Mouse (Mus musculus) forebrain, embryonic 15.5 days (tissue): ENCODE data around the gene Hdgfl3. TPM values are rescaled to one million over a fixed set of nuclear protein-coding genes. Genes with fewer than 3 reads are reported as not detected.

Experiments used
- ATAC-seq: fragments of 200-750 bp; cut with Nextera tagmentation; replicated peaks from 2 replicates; pipeline ENCODE4 v1.8.0; 2017; ENCODE audit warnings: mild to moderate bottlenecking, moderate TSS enrichment, moderate library complexity
- H3K27ac ChIP-seq: fragments of 300-500 bp; sonication (generic); replicated peaks from 2 replicates; pipeline ENCODE4 v1.5.1; 2015; ENCODE audit warnings: mild to moderate bottlenecking, inconsistent platforms
- H3K27me3 ChIP-seq: fragments of 300-500 bp; sonication (generic); 2 replicates; pipeline ENCODE4 v1.6.1; 2015; ENCODE audit warnings: inconsistent platforms
- H3K36me3 ChIP-seq: fragments of 300-500 bp; sonication (generic); 2 replicates; pipeline ENCODE4 v1.6.1; 2015; ENCODE audit warnings: mild to moderate bottlenecking, inconsistent platforms
- H3K4me1 ChIP-seq: fragments of 300-500 bp; sonication (generic); 2 replicates; pipeline ENCODE4 v1.6.1; 2015; ENCODE audit warnings: inconsistent platforms
- H3K4me2 ChIP-seq: fragments of 300-500 bp; sonication (generic); replicated peaks from 2 replicates; pipeline ENCODE4 v1.6.1; 2015; ENCODE audit warnings: mild to moderate bottlenecking, inconsistent platforms
- H3K4me3 ChIP-seq: fragments of 300-500 bp; sonication (generic); 2 replicates; pipeline ENCODE4 v1.5.1; 2015; ENCODE audit warnings: mild to moderate bottlenecking, inconsistent platforms
- H3K9ac ChIP-seq: fragments of 300-500 bp; sonication (generic); replicated peaks from 2 replicates; pipeline ENCODE4 v1.6.1; 2015; ENCODE audit warnings: mild to moderate bottlenecking, inconsistent platforms
- H3K9me3 ChIP-seq: fragments of 300-500 bp; sonication (generic); 2 replicates; pipeline ENCODE4 v1.6.1; 2016; ENCODE audit warnings: inconsistent platforms
- WGBS: fragments of 180-500 bp; shearing (Covaris S2); methylation state at CpG from one replicate; pipeline ENCODE4 v1.1.7; 2015; ENCODE audit warnings: mixed read lengths; 5-methylcytosine and 5-hydroxymethylcytosine counted together
- polyA plus RNA-seq: library from polyadenylated mRNA; unstranded; fragments of >200 nt; fragmentation: Nextera tagmentation; extraction: Ambion mirVana; gene quantifications from 2 replicates; pipeline ENCODE4 v1.2.1, GENCODE M21; 2015

Gene Hdgfl3
- polyA plus RNA-seq, 1 experiment from 2014 or later, result 60.7 TPM

DNA sequence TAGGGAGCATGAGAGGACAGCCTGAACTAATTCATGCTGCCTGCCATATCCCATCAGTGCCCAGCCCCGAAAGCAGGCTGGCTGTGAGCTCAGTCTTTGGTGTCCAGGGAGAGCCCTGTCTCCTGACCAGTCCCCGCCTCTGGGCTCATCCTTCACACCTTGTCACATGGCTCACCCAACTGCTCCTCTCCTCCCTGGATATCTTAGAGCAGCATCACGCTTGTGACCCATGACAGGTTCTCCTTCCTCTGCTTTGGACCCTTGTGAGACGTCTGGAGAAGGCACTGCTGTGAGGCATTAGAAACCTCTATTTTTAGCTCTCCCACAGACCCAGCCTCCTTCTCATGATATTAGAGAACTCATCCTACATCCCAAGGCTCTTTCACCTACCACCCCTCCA, 72.4 kb downstream of the Hdgfl3 start:
- H3K27ac ChIP-seq, result no peak overlapping the region
- H3K36me3 ChIP-seq, result no peaks in the 10 kb centered on the region
- no peaks in the 10 kb centered on the region for H3K9me3 ChIP-seq
- H3K9ac ChIP-seq, result no peak overlapping the region
- H3K4me2 ChIP-seq, result no peak overlapping the region
- H3K4me1 ChIP-seq, result peaks cover 21% of the 10 kb centered on the region
- WGBS, result 83% methylated on average over 4 of the region's 4 CpGs
- ATAC-seq, result no peak
- H3K27me3 ChIP-seq, result peaks cover 10% of the 10 kb centered on the region; the same call in 1 of the 2 replicates
- H3K4me3 ChIP-seq, result no peak overlapping the region

DNA sequence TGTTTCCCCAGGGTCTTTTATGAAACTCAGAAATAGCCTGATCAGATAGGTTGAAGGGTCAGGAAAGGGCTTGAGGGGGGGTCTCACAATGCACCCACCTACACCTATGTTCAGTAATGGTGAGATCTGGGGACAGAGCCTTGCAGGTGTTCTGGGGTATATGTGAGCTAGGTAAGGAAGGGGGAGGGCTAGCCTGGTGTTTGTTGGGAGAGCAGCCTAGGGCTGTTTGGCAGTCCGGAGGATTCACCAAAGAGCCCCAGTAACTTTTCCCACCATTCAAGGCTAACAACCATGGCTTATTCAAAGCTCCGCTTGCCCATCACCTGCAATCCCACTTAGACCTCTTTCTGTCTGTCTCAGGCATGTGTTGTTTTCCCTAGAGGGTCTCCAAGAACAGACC, 72.8 kb downstream of the Hdgfl3 start:
- 93% methylated on average over 2 of the region's 2 CpGs for WGBS
- Histone ChIP-seq H3K27ac (no peak overlapping the region), H3K9ac (no peak overlapping the region), H3K9me3 (no peaks in the 10 kb centered on the region), H3K4me3 (no peak overlapping the region), H3K36me3 (no peaks in the 10 kb centered on the region), H3K4me2 (no peak overlapping the region), H3K27me3 (peaks cover 10% of the 10 kb centered on the region; the same call in 1 of the 2 replicates), H3K4me1 (peaks cover 21% of the 10 kb centered on the region)
- ATAC-seq, result no peak

DNA sequence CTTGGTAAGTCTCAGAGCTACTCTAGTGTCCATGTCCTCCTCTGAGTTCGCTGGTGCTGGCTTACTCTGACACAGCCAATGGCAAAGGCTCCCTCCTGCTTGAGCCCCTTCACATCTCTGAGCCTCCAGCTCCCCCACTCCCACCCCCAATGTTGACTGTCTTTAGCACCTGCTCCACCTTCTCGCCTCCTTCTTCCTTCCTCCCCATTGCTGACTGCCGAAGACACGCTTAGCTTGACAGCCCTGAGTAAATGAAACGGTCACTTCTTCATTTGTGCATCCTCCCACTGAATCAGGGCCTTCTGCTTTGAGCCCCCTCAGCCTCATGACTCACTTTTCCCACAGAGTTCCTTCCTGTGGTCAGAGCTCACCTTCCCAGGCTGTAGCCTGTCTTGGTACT, 73.3 kb downstream of the Hdgfl3 start:
- Histone ChIP-seq H3K36me3 (no peaks in the 10 kb centered on the region), H3K27me3 (peaks cover 10% of the 10 kb centered on the region; the same call in 1 of the 2 replicates), H3K9ac (no peak overlapping the region), H3K4me1 (peaks cover 21% of the 10 kb centered on the region), H3K4me3 (no peak overlapping the region), H3K27ac (no peak overlapping the region), H3K4me2 (no peak overlapping the region), H3K9me3 (no peaks in the 10 kb centered on the region)
- 80% methylated on average over 5 of the region's 5 CpGs for WGBS
- ATAC-seq, result no peak

DNA sequence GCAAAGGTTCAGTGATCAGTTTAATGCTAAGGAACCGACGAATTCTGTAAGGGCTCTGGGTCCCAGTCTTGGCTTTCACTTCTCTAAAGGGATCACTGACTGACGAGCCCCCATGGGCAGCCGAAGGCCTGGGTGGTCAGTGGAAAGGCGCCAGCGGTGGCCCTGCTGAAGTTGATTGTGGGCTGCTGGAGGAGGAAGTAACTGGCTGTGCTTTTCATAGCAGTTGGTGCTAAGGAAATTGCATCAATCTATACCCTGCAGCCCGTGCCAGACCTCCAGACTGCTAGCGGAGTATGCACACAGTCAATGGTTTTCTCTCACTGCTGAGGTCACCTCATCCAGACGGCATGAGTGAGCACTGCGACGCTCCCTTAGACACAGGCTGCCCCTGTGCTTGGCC, 74.2 kb downstream of the Hdgfl3 start:
- no peak overlapping the region for H3K9ac ChIP-seq

DNA sequence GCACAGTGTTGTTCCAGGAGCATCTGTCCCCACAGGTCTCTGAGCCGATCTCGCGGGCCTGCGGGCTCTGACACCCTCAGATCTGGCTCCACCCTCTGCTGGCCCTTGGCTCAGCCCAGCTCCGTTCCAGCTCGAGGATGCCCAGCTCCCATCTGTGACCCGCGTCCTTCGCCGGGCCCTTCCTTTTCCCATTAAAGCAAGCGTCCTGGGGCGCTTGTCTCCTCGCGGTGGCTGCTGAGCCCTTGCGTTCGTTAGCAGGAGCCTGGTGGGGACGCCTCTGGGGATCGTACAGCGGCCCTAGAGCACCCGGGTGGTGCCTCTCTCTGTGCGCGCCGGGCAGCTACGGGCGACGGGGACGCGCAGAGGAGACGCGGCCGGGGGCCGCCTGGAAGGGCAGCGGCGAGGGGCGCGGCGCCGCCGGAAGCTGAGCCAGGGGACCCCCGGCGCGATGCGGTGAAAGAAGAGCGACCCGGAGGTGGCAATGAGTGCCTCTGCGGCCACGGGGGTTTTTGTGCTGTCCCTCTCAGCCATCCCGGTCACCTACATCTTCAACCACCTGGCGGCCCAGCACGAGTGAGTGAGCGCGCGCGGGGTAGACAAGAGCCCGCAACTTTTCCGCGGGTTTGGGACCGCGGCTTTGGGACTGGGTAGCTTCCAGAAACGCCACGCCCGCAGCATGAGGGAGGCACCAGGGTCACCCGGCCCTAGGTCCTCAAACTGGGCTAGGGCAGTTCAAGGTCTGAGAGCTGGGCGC, 75.1 kb downstream of the Hdgfl3 start, which contains the start of gene Tm6sf1:
Gene Tm6sf1, plus strand, starts transcription at position 34 of the 754 bp plus-strand sequence.
- H3K4me2 ChIP-seq, result peak within 1 kb of the TSS; percentile 97
- H3K4me1 ChIP-seq, result peaks cover 21% of the 10 kb centered on the region
- ATAC-seq, result peak; percentile 71
- H3K9ac ChIP-seq, result peak within 1 kb of the TSS; percentile 54
- no peaks in the 10 kb centered on the region for H3K9me3 ChIP-seq
- H3K27ac ChIP-seq, result no peak within 1 kb of the TSS
- 1% methylated on average over 64 of the region's 64 CpGs for WGBS
- H3K4me3 ChIP-seq, result peak within 1 kb of the TSS; percentile 51
- peaks cover 10% of the 10 kb centered on the region; the same call in 1 of the 2 replicates for H3K27me3 ChIP-seq
- no peaks in the 10 kb centered on the region for H3K36me3 ChIP-seq

More for the DNA sequence above, 74.2 kb downstream of the Hdgfl3 start:
- Histone ChIP-seq H3K27me3 (peaks cover 10% of the 10 kb centered on the region; the same call in 1 of the 2 replicates), H3K4me1 (peaks cover 21% of the 10 kb centered on the region), H3K36me3 (no peaks in the 10 kb centered on the region), H3K27ac (no peak overlapping the region), H3K4me2 (no peak overlapping the region), H3K4me3 (peak overlapping the region; percentile 51), H3K9me3 (no peaks in the 10 kb centered on the region)
- 42% methylated on average over 11 of the region's 11 CpGs for WGBS
- ATAC-seq, result no peak

DNA sequence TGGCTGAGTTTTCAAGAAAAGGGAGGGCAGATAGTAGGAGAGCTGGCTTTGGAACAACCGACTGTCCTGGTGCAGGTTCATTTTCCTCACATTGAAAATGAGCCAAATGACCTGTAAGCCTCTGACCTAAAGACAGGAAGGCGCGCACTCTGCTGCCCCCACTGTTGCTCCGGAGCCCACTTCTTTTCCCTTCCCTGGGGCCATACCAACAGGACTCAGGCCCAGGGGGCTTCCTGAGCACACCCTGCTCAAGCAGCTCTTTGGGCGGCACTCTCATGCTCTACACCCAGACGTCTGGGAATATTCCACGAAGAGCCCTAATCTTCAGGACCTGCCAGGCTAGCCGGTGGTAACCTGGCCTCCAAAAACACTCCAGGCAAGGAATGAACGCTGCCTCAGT, 76.0 kb downstream of the Hdgfl3 start:
- no peak overlapping the region for H3K4me3 ChIP-seq
- no peaks in the 10 kb centered on the region for H3K9me3 ChIP-seq
- H3K9ac ChIP-seq, result no peak overlapping the region
- ATAC-seq, result no peak
- H3K36me3 ChIP-seq, result no peaks in the 10 kb centered on the region
- H3K27me3 ChIP-seq, result peaks cover 10% of the 10 kb centered on the region; the same call in 1 of the 2 replicates
- peaks cover 21% of the 10 kb centered on the region for H3K4me1 ChIP-seq
- peak overlapping the region; percentile 97; the same call in 1 of the 2 replicates for H3K4me2 ChIP-seq
- 13% methylated on average over 9 of the region's 9 CpGs for WGBS
- no peak overlapping the region for H3K27ac ChIP-seq

DNA sequence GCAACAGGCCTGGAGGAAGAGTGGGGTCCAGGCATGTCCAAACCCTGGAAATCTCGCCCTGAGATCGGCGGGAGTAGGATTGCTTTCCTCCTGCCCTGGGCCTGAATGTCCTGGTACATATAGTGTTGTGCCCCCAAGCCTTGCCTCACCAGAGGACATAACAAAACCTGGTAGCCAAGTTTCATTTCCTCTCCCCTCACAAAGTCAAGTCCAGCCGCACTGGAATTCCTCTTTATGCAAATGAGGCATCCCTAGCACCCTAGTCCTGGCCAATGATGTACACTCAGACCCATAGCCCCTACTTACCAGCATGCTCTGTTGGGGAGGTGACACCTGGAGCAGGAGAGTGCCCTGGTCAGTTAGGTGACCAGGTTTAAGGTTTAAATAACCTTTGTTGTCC, 78.1 kb downstream of the Hdgfl3 start:
- ATAC-seq, result no peak
- Histone ChIP-seq H3K4me3 (no peak overlapping the region), H3K9me3 (no peaks in the 10 kb centered on the region), H3K9ac (no peak overlapping the region), H3K27me3 (peaks cover 10% of the 10 kb centered on the region; the same call in 1 of the 2 replicates), H3K36me3 (no peaks in the 10 kb centered on the region), H3K4me1 (peaks cover 21% of the 10 kb centered on the region), H3K27ac (no peak overlapping the region), H3K4me2 (no peak overlapping the region)
- WGBS, result 75% methylated on average over 4 of the region's 4 CpGs

DNA sequence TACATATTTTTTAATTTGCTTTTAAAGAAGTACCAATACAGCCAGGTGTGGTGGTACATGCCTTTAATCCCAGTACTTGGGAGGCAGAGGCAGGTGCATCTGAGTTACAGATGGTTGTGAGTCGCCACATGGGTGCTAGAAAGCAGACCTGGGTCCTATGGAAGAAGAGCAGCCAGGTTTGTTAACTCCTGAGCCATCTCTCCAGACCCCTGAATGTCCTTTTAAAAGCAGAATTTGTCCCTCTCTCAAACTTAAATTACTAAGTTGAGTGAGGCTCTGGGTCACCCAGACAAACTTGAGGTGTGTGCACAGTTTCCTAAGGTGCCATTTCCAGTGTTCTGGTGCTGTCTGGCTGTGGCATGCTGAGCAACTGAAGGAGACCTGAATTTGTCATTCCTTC, 78.6 kb downstream of the Hdgfl3 start, which contains the start of gene Gm10160:
Gene Gm10160, minus strand, starts transcription at position 101 of the 400 bp plus-strand sequence.
- no peaks in the 10 kb centered on the region for H3K9me3 ChIP-seq
- H3K27me3 ChIP-seq, result peaks cover 10% of the 10 kb centered on the region; the same call in 1 of the 2 replicates
- H3K9ac ChIP-seq, result no peak within 1 kb of the TSS
- H3K4me2 ChIP-seq, result no peak within 1 kb of the TSS
- H3K36me3 ChIP-seq, result no peaks in the 10 kb centered on the region
- no peak for ATAC-seq
- peaks cover 21% of the 10 kb centered on the region for H3K4me1 ChIP-seq
- no peak within 1 kb of the TSS for H3K27ac ChIP-seq
- 74% methylated on average over 1 of the region's 1 CpGs for WGBS
- no peak within 1 kb of the TSS for H3K4me3 ChIP-seq

DNA sequence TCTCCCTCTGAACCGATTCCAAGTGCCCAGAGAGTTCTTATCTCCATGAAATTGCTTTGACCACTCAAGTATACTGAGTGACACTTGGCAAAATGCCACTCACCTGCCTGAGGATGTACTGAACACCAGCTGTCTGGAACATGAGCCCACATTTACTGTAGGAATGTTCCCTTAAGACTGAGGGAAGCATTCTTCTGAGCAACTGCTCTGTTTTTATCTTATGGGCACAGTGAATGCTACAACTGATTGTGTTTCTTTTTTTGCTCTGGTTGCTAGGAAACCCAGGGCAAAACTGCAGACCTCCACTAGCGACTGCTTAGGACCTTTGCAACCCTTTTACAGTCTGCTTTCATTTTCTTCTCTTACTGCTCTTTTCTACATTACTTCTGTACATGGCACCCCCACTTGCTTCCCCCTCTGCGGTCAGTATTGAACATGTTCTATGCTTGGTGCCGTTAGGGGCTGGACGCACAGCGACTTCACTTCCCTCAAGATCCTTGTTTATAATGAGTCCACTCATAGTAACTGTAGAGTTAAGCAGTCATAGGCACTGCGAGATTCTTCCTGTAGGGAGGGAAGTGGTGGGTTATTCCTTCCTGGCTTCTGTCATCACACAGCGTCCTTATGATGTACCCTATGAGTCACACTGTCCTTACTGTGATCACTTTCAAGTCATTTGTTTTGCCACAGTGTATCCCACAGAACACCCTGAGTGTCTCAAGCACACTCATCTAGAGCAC, 79.5 kb downstream of the Hdgfl3 start:
- no peak overlapping the region for H3K4me3 ChIP-seq
- H3K9me3 ChIP-seq, result no peaks in the 10 kb centered on the region
- H3K27me3 ChIP-seq, result peaks cover 10% of the 10 kb centered on the region; the same call in 1 of the 2 replicates
- no peak overlapping the region for H3K9ac ChIP-seq
- H3K4me1 ChIP-seq, result peaks cover 14% of the 10 kb centered on the region
- H3K36me3 ChIP-seq, result no peaks in the 10 kb centered on the region
- H3K4me2 ChIP-seq, result no peak overlapping the region
- H3K27ac ChIP-seq, result no peak overlapping the region
- WGBS, result 54% methylated on average over 8 of the region's 8 CpGs
- ATAC-seq, result 0 out of 2 replicates have a peak, but pooled peaks have one; percentile 6

DNA sequence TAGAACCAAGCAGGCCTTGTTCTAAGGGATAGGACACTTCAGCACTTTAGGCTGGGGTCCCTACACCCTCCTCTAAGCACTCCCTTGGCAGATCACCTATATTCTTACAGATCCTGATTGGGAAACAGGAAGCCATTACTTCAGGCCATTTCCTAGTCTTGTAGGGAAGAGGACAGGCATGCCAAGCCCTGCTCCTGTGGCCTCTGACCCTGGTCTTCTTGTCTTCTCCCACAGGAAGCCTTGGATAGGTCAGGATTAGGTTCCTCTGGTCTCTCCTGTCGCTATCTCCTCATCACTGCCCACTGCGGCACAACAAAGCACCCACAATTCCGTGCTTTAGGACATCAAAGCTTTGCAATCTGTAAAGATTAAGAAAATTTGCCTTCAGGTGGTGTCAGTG, 82.6 kb downstream of the Hdgfl3 start:
- Histone ChIP-seq H3K27me3 (no peaks in the 10 kb centered on the region), H3K9me3 (no peaks in the 10 kb centered on the region), H3K36me3 (no peaks in the 10 kb centered on the region), H3K9ac (no peak overlapping the region), H3K4me2 (no peak overlapping the region), H3K27ac (no peak overlapping the region), H3K4me3 (no peak overlapping the region), H3K4me1 (peaks cover 4% of the 10 kb centered on the region; the same call in 1 of the 2 replicates)
- no peak for ATAC-seq
- 91% methylated on average over 3 of the region's 3 CpGs for WGBS

DNA sequence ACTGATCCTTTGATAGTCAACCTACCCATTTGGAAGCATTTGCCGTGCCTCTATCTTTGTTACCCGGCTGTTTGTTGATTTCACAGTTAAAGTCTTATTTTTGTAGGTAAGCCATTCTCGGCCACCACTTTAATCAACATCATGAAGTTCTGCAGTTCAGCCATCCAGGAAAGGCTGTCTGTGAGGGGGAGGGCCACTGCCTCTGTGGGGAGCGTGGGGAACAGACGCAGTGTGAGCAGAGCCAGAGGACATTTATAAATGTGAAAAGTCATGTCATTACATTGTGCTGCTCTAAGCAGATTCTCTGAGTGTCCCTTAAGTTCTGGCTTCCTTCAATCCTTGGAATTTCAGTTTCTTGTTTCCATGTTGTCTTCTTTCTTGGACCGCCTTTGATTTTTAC, 84.1 kb downstream of the Hdgfl3 start:
- no peaks in the 10 kb centered on the region for H3K36me3 ChIP-seq
- H3K27me3 ChIP-seq, result no peaks in the 10 kb centered on the region
- no peak for ATAC-seq
- H3K4me2 ChIP-seq, result no peak overlapping the region
- peaks cover 4% of the 10 kb centered on the region; the same call in 1 of the 2 replicates for H3K4me1 ChIP-seq
- no peak overlapping the region for H3K4me3 ChIP-seq
- no peak overlapping the region for H3K27ac ChIP-seq
- no peak overlapping the region for H3K9ac ChIP-seq
- H3K9me3 ChIP-seq, result no peaks in the 10 kb centered on the region
- 87% methylated on average over 6 of the region's 6 CpGs for WGBS

DNA sequence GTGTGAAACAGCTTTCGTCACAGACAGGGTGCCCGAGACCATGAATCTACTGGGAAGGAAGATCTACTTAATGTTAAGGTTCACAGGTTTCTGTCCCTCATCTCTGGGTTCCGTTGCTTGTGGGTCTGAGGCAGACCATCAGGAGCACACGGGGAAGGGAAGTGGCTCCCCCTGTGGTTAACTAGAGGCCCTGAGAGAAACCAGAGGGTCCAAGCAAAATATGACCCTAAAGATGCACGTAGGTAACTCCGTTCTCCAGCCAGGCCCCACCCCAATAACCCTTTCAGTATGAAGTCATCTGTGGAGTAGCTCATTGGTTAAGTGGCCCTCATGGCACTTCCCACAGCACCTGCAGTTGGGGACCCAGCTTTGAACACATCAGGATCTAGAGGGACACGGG, 84.6 kb downstream of the Hdgfl3 start:
- no peak for ATAC-seq
- Histone ChIP-seq H3K9me3 (no peaks in the 10 kb centered on the region), H3K4me3 (no peak overlapping the region), H3K36me3 (no peaks in the 10 kb centered on the region), H3K27ac (no peak overlapping the region), H3K4me1 (peaks cover 4% of the 10 kb centered on the region; the same call in 1 of the 2 replicates), H3K9ac (no peak overlapping the region), H3K27me3 (no peaks in the 10 kb centered on the region), H3K4me2 (no peak overlapping the region)
- 94% methylated on average over 7 of the region's 7 CpGs for WGBS
